Mouse (Mus musculus) kidney, adult 9 months (tissue): Measurements from ENCODE around the gene Dynlt1f.
"Not testable (repeated sequence)": the region's sequence is repeated elsewhere in the genome, so short reads cannot be mapped to it uniquely, and the experiment has no call there.

ENCODE experiments used
- DNase-seq: peaks from one replicate; pipeline ENCODE4 v3.0.0; 2022

Dynlt1f gene

GRCm38 (mm10) chr17:6655567-6656281 is at the start of gene Dynlt1f:
TSS of gene Dynlt1f (minus strand) at chr17:6655900.
- DNase-seq, result peak; percentile 85

- not testable (repeated sequence) for DNase-seq
Measured at GRCm38 (mm10) chr17:6703381-6704270, 47.9 kb upstream of the Dynlt1f start.

GRCm38 (mm10) chr17:6702625-6703221 is 47.0 kb upstream of the Dynlt1f start:
- peak; percentile 49 for DNase-seq

- not testable (repeated sequence) for DNase-seq
Measured at GRCm38 (mm10) chr17:6700077-6700476, 44.4 kb upstream of the Dynlt1f start.

- not testable (repeated sequence) for DNase-seq
Measured at GRCm38 (mm10) chr17:6699502-6699901, 43.8 kb upstream of the Dynlt1f start.

- DNase-seq, result peak; percentile 79
Measured at GRCm38 (mm10) chr17:6697224-6697775, 41.6 kb upstream of the Dynlt1f start.

- not testable (repeated sequence) for DNase-seq
Measured at GRCm38 (mm10) chr17:6696521-6696920, 40.8 kb upstream of the Dynlt1f start.

- not testable (repeated sequence) for DNase-seq
Measured at GRCm38 (mm10) chr17:6695712-6696111, 40.0 kb upstream of the Dynlt1f start.

- peak; percentile 91 for DNase-seq
Measured at GRCm38 (mm10) chr17:6691596-6691995, 35.9 kb upstream of the Dynlt1f start.

GRCm38 (mm10) chr17:6689344-6689743 is 33.6 kb upstream of the Dynlt1f start:
- not testable (repeated sequence) for DNase-seq

GRCm38 (mm10) chr17:6686299-6686971 is 30.7 kb upstream of the Dynlt1f start:
- not testable (repeated sequence) for DNase-seq

- DNase-seq, result not testable (repeated sequence)
Measured at GRCm38 (mm10) chr17:6685288-6685818, 29.7 kb upstream of the Dynlt1f start.

- DNase-seq, result not testable (repeated sequence)
Measured at GRCm38 (mm10) chr17:6684464-6685287, 29.0 kb upstream of the Dynlt1f start.

- DNase-seq, result not testable (repeated sequence)
Measured at GRCm38 (mm10) chr17:6683702-6684101, 28.0 kb upstream of the Dynlt1f start.

- not testable (repeated sequence) for DNase-seq
Measured at GRCm38 (mm10) chr17:6681721-6682120, 26.0 kb upstream of the Dynlt1f start.

GRCm38 (mm10) chr17:6678063-6678462 is 22.4 kb upstream of the Dynlt1f start:
- DNase-seq, result not testable (repeated sequence)

GRCm38 (mm10) chr17:6674297-6674696 is 18.6 kb upstream of the Dynlt1f start:
- DNase-seq, result not testable (repeated sequence)

GRCm38 (mm10) chr17:6668522-6668921 is 12.8 kb upstream of the Dynlt1f start:
- not testable (repeated sequence) for DNase-seq

GRCm38 (mm10) chr17:6665389-6665788 is 9.7 kb upstream of the Dynlt1f start:
- not testable (repeated sequence) for DNase-seq

GRCm38 (mm10) chr17:6662840-6663239 is 7.1 kb upstream of the Dynlt1f start:
- not testable (repeated sequence) for DNase-seq
